Mouse (Mus musculus) kidney, adult 18-20 months (tissue): ENCODE results near the gene Lrrc4.

Experiments used
- DNase-seq: peaks from one replicate; pipeline ENCODE4 v3.0.0; 2021

Lrrc4 gene

DNA sequence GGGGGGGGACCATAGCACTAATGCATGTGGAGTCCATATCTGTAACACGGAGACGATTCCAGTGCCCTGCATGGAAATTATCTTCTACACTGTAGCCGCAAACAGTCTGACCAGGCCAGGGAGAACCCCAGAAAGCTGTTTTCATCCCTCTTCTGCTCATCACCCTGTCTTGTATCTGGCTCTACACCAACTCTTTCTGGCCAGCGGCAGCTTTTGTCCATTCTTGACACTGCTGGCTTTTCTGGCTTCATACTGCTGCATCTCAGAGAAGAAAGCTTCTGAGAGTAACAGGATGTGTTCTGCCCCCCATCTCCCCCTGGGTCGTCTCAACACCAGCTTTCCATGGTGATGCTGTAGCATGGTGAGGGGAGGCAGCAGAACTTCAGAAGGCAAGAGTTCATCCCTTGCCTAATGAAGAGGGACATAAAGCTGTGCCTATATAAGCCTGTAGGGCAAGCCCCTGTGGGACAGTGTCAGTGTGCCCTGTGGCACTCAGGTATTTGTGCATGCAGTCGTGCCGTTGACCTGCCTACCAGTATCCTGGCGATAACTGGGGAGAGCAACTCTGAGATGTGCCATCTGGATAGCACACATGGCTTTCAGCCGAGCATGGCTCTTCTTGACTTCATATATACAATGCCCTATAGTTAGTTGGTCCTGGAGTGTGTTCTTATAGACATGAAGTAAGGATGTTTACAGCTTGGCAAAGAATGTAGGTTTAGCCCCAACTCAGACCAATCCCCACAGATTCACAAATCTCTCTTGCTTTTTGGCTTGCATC, 111.0 kb downstream of the Lrrc4 start:
- no peak for DNase-seq

DNA sequence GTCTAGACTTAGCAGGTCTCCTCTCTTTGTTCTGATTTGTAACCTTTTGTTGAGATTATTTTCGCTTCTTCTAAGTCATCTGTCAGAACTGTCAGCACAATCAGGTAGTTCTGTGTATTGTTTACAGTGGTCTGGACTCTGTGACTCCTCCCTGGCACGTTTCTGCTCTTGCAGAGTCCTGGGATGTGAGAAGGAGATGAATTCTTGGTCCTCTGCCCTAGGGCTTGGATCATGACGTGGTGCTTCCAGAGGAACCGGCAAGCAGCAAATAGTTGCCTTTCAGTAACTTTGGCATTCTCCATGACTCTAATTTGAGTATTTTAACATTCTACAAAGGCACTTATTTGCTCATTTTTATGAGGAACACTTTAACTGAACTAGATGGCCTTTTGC, 113.7 kb downstream of the Lrrc4 start:
- no peak for DNase-seq

DNA sequence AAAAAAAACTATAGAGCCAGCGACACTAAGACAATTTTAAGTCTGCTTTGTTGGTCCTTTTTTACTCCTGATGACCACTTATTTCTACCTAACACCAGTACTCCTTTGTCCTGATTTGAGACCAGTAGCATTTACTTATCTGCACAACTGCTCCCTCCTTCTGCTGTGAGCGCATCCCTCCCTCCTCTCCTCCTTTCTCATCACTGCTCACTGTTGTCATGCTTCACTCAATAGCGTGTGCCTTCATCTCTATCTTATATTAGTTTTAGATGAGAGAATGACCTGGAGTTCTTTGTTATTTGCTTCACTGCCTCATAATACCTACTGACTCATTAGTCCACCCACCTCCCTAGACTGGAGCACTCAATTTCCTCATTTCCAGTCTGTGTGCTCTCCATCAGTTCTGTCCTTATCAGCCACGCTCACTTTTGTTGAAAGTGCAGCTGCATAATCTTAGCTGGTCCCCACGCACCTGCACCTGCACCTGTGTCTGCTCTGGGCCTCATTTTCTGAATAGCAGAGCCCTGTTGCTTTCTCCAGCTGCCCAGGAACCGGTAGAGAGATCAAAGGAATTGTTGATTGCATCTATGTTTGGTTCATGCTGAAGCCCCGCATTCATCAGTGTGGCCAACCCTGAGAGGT, 114.2 kb downstream of the Lrrc4 start:
- DNase-seq: no peak

DNA sequence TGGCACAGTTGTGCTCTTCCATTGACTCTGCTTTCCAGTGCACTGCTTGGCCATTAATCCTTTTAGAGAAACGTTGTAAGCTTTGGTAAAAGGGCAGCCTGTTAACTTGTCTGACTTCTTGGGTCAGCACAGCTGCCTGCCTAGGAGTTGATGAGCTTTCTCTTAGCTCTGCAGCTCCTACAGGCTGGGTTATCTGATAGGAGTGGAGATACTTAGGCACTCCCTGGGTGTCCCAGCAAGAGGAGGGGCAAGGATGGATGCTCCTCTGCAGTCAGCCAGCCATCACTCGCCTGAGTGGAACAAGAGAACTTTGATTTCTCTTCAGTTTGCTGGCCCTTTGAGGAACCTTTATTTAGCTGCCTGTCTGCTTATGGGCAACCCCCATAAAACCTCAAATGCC, 121.5 kb downstream of the Lrrc4 start:
- DNase-seq: no peak

DNA sequence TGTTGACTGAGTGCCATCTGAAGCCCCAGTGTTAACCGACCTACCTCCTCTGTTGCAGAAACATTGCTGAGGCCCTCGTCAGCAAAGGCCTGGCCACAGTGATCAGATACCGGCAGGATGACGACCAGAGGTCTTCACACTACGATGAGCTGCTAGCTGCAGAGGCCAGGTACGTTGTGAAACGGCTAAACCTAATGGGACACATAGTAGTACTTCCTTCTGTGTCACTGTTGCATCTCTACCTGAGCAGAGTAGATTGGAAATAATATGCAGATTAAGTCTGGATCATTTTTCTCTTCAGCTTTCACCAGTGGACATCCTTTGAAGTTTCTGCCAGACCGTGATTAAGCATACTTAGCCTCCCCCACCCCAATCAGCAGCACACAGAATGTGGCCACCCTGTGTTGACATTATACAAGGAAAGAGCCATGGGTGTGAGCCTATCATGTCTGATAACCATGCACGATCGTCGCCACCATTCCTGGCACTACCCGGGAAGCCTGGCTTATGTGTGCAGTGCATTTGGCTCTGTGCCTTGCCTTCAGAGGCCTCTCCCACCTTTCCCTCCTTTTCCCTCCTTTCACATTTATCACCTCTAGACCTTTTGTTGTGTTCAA, 124.5 kb downstream of the Lrrc4 start:
- no peak for DNase-seq

DNA sequence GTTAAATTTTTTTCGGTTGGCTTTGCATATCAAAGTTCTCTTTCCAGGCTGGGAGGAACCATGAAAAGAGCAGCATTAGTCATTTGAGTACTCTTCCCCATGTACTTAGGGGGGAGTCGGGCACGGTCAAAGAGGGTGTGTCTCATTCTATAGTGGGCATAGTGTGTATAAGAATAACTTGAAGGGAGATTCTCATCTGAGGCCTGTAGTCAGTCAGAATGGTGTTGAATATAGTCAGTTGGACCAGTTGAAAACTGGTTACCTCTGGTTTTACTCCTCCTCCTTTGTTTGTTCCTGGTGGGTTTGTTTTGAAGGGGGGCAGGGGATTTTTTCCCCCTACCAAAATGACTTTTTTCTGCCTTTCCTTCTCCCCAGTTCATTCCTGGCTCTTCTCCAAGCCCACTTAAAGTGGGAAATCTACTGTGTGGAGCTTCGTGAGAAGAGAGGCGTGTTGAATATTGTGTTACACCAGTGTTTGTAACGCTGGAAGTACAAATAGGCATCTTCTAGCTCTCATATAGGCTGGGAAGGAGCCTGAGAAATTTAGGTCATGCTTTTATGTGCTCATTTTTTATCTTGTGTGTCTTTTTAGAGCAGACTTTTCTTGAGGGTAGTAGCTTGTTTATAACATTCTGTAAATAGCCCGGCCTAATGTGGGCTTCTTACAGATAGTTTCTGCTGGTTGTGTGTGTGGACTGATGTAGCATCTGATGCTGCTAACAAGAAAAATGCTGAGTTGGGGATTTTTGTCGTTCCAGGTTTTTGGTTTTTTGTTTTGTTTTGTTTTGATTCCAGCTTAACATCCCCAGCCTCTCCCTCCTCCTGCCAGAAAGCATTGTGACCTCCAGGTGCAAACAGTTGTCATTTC, 125.2 kb downstream of the Lrrc4 start:
- no peak for DNase-seq

DNA sequence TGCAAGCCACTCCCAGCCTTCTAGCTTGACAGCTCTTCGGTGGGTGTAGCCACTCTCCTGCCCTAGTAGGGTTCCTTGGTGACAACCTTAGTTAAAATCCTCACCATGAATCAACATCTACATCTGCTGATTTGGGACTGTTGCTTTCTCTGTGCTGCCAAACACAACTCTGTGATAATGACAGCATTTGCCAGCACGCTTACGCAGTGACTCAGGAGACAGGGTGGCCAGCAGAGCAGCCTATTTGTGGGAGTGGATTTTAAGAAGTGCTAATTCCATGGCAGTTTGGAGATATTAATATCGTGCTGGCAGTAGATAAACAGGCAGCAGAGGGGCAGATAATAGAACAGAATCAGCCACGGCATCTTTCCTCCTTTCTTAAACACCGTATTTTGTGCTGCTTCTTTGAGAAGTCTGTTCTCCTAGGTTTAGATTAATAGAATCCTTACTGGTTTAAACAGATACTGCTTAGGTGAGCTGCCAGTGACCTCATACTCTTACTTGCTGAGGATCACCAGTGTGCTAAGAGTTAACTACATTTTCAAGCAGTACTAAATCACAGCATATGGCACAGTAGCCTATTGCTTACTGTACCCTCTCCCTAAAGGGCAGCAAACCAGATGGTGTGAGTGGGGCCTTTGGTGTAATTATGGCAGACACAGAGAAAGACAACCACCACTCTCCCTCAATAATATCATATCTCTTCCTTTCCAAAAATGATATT, 126.0 kb downstream of the Lrrc4 start:
- DNase-seq: no peak

DNA sequence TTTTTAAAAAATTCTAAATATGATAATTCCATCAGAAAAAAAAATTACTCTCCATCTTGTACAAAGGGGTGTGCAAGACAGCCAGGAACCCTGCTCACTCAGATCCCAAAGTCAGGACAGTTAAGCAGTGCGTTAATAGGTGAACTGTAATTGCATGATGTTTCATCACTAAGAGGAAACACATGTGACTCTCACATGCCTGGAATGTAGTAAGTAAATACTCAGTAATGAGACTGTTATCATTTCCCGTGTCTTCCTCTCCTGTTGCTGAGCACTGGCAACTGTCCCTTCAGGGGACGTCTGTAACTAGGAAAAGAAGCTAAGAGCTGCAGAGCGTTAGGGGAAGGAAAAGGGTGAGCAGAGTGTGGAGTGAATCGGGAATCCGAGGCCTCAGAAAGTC, 126.9 kb downstream of the Lrrc4 start:
- no peak for DNase-seq

DNA sequence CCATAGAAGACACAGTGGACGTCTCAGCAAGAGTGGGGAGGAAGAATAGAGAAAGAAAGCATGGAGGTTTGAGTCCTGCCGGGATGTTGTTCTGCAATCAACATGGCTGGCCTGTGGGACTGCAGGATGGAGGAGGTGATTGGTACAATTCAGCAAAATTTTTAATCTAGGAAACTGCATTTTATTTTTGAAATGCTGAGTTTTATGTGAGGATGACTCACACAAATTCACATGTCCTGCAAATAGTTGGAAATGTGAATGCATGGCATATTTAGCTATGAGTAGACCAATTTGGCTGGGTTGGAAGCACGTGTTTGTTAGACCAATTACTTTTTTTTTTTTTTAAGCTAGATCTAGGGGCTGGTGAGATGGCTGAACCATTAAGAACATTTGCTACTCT, 134.3 kb downstream of the Lrrc4 start:
- no peak for DNase-seq

DNA sequence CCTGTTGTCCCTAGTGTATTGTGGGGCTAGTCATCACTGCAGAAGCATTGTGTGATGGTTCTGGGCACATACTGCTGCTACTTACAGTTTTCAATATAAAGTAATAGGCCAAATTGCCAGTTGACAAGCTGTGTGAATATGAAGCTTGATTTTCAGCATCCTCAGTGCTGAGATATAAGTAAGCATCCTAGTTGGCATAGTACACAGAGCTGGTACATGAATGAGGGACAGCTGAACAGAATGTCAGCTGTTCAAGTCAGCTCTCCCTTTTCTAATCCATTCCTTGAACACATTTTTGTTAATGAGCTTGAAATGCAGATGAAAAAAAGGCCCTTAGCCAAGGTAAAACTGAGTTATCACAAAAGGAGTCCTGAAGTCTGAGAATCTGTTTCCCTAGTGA, 138.9 kb downstream of the Lrrc4 start:
- no peak for DNase-seq

DNA sequence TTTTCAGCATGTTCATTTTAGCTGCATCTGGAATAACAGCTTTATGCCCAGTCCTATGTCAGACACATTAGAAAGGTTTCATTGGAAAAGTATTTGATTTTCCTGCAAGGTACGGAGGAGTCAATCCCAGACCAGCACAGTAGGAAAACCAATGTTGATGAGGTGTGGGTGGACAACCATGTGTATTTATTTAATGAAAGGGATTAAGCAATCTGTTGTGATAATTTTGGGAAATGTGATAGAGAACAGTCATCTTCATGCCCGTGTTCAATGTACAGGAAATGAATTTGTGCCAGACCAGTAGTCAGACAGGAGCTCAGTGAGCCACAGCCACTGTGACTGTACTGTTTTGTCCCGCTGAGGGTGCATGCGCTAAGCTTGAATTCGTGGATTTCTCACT, 143.8 kb downstream of the Lrrc4 start:
- DNase-seq: no peak

DNA sequence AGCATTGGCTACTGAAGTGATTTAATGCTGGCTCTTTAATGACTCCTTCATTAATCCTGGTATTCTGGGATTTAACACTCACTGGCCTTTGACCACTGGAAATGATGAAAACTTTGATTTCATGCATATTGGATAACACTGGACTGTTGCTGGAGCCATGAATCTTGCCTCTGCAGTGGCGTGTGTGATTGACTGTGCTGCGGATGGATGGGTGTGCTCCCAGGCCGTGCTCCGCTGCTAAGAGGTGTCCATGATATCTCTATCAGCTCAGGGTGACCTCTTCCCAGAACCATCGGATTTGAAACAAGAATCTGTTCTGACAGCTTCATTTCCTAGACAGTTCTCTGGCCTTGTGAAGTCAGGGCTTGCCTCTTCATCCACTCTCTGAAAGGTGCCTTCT, 145.8 kb downstream of the Lrrc4 start:
- no peak for DNase-seq

DNA sequence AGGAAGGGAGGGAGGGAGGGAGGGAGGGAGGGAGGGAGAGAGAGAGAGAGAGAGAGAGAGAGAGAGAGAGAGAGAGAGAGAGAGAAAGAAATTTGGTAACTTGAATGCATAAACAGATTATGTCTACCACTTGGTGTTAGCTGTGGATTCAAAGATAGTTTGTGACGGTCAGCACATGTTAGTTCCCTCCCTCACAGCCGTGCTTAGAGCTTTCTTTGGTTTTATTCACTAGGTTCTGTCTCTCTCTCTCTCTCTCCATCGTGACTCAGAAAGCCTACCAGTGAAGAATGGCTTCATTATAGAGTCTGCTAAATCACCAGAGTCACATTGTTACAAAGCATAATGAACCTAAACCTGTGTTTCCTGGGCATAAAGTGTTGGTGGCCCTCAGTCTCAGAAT, 146.5 kb downstream of the Lrrc4 start:
- no peak for DNase-seq

DNA sequence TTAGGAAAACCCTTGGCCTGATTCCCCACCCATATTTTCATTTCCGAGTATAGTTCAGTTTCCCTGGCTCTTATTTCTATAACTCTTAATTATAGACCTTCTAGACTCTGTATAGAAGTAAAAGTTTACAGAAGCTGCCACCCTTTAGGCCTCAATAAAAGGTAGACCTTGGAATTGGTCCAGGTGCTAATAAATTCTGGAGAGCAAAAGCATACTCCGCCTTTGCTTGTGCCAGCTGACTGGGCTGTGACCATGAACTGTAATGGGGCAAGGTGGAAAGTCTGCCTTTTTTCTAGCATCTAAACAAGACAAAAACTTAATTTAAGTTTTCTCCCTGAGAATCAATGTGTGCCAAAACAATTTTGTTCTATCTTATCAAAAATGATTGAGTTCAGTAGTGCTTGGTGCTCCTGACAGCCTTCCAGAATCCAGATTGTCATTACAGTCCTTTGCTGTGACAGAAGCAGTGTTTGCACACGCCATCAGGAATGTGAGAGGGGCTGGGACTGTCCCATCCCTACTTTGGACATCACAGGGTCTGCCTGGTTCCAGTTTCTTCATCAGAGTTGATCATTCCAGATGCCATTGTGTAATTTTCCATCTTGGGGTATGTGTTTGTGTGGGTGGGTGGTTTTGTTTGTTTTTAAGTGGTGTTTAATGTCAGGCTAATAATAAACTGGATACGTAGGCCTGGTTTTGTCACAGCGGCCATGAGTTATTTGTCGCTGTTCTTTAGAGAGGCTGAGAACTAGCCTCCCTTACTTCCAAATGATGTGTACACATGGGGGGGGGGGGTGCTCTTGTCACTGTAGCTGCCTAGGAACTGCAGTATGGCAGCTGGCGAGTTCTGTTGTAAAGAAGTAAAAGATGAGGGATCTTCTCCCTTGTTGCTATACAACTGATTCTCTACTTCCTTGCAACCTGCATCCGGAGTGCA, 149.8 kb downstream of the Lrrc4 start:
- DNase-seq: no peak

DNA sequence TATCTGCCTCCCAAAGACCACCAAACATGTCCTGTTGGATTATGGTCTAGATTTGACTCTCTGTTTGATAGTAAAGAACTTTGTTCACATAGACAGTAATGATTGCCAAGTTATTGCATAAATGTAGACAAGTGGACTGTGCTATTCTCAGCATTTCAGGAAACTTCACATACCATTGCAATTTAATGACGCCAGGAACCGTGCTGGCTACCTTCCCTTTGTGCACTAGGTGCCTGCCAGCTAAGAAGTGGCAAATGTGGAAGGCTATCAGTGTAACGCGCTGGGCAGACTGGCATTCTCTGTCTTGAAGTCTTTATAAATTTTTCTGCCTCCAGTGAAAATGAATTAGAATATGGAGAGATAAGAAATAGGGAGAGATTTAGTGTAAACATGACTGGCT, 151.0 kb downstream of the Lrrc4 start:
- no peak for DNase-seq

DNA sequence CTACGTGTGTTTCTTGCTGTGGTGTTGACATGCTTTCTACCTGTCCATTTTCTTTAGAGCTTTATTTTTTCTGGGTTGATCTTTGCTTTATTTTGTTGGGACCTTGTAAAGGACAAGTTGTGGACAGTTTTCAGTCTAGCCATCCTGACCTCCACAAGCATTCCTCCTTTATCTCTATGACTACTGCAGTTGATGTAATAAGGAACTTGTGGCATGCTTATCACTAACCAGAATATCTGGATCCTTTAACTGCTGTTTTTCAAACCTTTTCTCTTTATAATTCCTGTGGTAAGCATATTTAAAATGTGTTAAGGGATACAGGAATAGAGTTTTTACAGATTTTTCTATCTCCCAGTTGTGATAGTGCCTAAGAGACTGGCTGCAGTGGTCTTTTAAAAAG, 152.7 kb downstream of the Lrrc4 start:
- no peak for DNase-seq

DNA sequence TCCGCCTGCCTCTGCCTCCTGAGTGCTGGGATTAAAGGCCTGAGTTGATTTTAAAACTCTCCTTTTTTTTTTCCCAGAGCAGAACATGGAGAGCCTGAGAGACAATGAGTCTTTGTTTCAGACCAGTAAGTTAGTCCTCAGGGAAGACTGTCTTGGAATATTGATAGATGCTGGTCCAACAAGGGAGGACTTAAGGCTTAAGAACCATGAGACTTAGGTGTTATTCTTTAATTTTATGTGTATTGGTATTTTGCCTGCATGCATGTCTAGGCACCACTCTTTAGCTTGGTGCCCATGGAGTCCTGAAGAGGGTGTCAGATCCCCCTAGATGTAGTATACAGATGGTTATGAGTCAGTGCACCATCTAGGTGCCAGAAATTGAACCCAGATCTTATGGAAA, 156.9 kb downstream of the Lrrc4 start:
- DNase-seq: no peak

DNA sequence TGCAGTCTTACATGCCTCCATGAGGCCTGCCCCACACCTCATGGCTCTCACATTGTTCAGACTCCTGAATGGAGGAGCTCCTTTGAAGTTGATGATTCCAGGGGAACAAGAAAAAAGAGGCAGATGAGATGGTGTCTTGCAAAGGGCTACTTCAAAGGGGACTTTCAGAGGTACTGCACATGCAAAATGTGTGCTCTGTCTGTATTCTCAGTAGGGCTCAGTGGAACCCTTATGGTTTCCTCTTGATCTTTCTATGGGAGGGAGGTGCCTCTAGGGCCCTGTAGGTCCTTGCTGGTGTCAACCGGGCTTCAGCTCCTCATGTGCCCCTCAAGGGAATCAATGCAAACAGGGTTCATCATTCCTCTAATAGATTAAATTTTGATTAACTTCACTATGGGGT, 159.2 kb downstream of the Lrrc4 start:
- DNase-seq: no peak

DNA sequence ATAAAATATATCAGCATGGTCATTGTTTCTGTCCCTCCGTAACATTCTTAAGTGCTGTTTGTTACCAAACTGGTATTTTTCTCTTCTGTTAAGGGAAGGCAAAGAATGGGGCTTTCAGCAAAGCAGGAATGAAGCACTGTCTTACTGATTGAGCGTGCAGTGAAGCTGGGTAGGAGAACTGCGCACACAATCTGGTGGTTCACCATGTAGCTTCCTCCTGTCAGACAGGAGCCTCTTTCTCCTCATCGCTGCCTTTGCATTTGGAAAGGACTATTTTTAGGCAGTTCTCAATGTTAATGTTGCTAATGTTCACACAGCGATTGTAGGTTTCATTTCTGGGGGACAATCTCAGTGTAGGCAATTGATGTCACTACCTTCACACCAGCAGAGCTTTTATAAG, 162.3 kb downstream of the Lrrc4 start:
- DNase-seq: no peak

DNA sequence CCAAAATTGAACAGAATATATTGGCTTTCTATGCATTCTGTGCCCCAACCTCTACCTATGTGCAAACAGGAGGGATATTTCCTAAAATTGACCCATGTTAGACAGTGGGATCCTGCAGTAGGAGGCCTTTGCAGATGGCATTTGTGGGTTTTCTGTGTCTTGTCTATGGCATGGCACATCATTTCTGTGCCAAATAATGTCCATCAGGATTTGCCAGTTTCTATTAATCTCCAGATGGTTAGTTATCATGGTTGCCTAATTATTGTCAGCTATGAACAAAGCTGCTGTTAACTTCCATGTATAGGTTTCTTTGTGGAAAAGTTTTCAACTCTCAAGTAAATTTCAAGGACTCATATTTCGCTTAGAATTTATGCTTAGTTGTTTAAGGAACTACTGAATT, 164.0 kb downstream of the Lrrc4 start:
- no peak for DNase-seq

DNA sequence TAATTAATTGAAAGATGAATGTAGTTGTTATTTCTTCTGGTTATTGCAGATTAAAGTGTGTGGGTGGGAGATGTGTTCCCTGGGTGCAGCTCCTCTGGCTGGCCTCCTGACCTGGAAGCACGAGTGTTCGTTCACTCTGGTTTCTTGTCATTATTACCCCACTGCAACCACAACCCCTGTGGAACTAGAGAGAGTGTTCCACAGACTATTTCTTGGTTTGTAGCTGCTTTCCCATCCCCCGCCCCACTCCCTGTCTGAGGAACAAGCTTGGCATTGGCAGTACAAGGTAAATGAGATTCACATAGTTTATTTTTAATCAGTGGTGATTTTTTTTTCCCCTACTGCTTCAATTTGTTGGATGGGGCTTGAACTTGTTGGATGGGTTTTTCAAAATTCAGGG, 166.8 kb downstream of the Lrrc4 start:
- DNase-seq: no peak

DNA sequence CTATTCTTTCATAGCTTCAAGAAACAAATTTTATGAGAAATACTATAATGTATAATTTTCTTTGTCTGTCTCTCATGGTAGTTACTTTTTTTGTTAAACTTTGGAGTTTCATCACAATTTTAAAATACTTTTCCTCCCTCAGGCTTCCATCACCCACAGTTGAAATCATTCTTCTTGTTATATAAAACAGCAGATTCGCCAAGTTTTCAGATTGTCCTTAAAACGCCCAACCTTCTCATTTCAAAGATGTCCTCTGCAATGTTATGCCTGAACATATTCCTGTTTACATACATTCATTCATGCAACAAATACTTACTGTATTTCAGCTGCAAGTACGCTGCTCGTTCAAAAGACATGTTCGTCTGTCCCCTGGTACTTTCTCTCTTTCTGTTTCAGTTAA, 167.9 kb downstream of the Lrrc4 start:
- DNase-seq: no peak
